Mouse (Mus musculus): ENCODE data around the gene Ccdc88b. TPM values are rescaled to one million over a fixed set of nuclear protein-coding genes. Genes with fewer than 3 reads are reported as not detected.

Gene Ccdc88b
- polyA plus RNA-seq, 1 experiment from 2014 or later = 0.47 TPM

GRCm38 (mm10) chr19:6876799-6877198 is 18.8 kb upstream of the Ccdc88b start:
- peaks cover 8% of the 10 kb centered on the region; the same call in 1 of the 2 replicates for H3K9me3 ChIP-seq (replicated peaks)
- H3K4me2 ChIP-seq = no peak overlapping the region
- no peaks in the 10 kb centered on the region for H3K4me1 ChIP-seq (replicated peaks)
- no peak overlapping the region for H3K9ac ChIP-seq
- H3K36me3 ChIP-seq = no peaks in the 10 kb centered on the region
- H3K27ac ChIP-seq (ENCODE audit: poor library complexity, severe bottlenecking) = no peak overlapping the region
- no peak for ATAC-seq (ENCODE audit: insufficient number of reproducible peaks, low FRiP score)
- H3K4me3 ChIP-seq = no peak overlapping the region
- H3K27me3 ChIP-seq (replicated peaks) = no peaks in the 10 kb centered on the region

GRCm38 (mm10) chr19:6875834-6876233 is 17.8 kb upstream of the Ccdc88b start:
- Histone ChIP-seq H3K9me3 (replicated peaks) (peaks cover 7% of the 10 kb centered on the region; the same call in 1 of the 2 replicates), H3K4me1 (replicated peaks) (no peaks in the 10 kb centered on the region), H3K27me3 (replicated peaks) (no peaks in the 10 kb centered on the region), H3K4me2 (no peak overlapping the region), H3K4me3 (no peak overlapping the region), H3K36me3 (no peaks in the 10 kb centered on the region), H3K9ac (no peak overlapping the region), H3K27ac (ENCODE audit: poor library complexity, severe bottlenecking) (no peak overlapping the region)
- no peak for ATAC-seq (ENCODE audit: insufficient number of reproducible peaks, low FRiP score)
- 80% methylated on average over 6 of the region's 6 CpGs for WGBS

- 62% methylated on average over 1 of the region's 1 CpGs for WGBS
- Histone ChIP-seq H3K36me3 (no peaks in the 10 kb centered on the region), H3K4me2 (no peak overlapping the region), H3K9me3 (replicated peaks) (no peaks in the 10 kb centered on the region), H3K4me1 (replicated peaks) (no peaks in the 10 kb centered on the region), H3K9ac (no peak overlapping the region), H3K27ac (ENCODE audit: poor library complexity, severe bottlenecking) (no peak overlapping the region), H3K4me3 (no peak overlapping the region), H3K27me3 (replicated peaks) (no peaks in the 10 kb centered on the region)
- no peak for ATAC-seq (ENCODE audit: insufficient number of reproducible peaks, low FRiP score)
Measured at GRCm38 (mm10) chr19:6874257-6874656, 16.2 kb upstream of the Ccdc88b start.

GRCm38 (mm10) chr19:6872701-6873100 is 14.7 kb upstream of the Ccdc88b start:
- H3K9ac ChIP-seq = no peak overlapping the region
- no peaks in the 10 kb centered on the region for H3K9me3 ChIP-seq (replicated peaks)
- H3K4me2 ChIP-seq = no peak overlapping the region
- H3K27ac ChIP-seq (ENCODE audit: poor library complexity, severe bottlenecking) = no peak overlapping the region
- H3K4me3 ChIP-seq = no peak overlapping the region
- 70% methylated on average over 3 of the region's 3 CpGs for WGBS
- no peaks in the 10 kb centered on the region for H3K36me3 ChIP-seq
- H3K27me3 ChIP-seq (replicated peaks) = no peaks in the 10 kb centered on the region
- no peaks in the 10 kb centered on the region for H3K4me1 ChIP-seq (replicated peaks)
- ATAC-seq (ENCODE audit: insufficient number of reproducible peaks, low FRiP score) = no peak

GRCm38 (mm10) chr19:6871574-6872271 is 13.7 kb upstream of the Ccdc88b start:
- Histone ChIP-seq H3K9ac (no peak overlapping the region), H3K4me3 (no peak overlapping the region), H3K4me2 (no peak overlapping the region), H3K27me3 (replicated peaks) (no peaks in the 10 kb centered on the region), H3K27ac (ENCODE audit: poor library complexity, severe bottlenecking) (no peak overlapping the region), H3K4me1 (replicated peaks) (no peaks in the 10 kb centered on the region), H3K36me3 (no peaks in the 10 kb centered on the region), H3K9me3 (replicated peaks) (no peaks in the 10 kb centered on the region)
- 66% methylated on average over 5 of the region's 5 CpGs for WGBS
- ATAC-seq (ENCODE audit: insufficient number of reproducible peaks, low FRiP score) = no peak

- Histone ChIP-seq H3K36me3 (no peaks in the 10 kb centered on the region), H3K4me3 (peak overlapping the region; percentile 26), H3K27me3 (replicated peaks) (no peaks in the 10 kb centered on the region), H3K9ac (no peak overlapping the region), H3K4me1 (replicated peaks) (no peaks in the 10 kb centered on the region), H3K27ac (ENCODE audit: poor library complexity, severe bottlenecking) (no peak overlapping the region), H3K9me3 (replicated peaks) (no peaks in the 10 kb centered on the region), H3K4me2 (peak overlapping the region; percentile 63)
- no peak for ATAC-seq (ENCODE audit: insufficient number of reproducible peaks, low FRiP score)
- 4% methylated on average over 5 of the region's 5 CpGs for WGBS
Measured at GRCm38 (mm10) chr19:6869355-6869754, 11.3 kb upstream of the Ccdc88b start.

GRCm38 (mm10) chr19:6861451-6861850 is 3.4 kb upstream of the Ccdc88b start:
- H3K4me2 ChIP-seq = no peak overlapping the region
- no peaks in the 10 kb centered on the region for H3K27me3 ChIP-seq (replicated peaks)
- no peak overlapping the region for H3K4me3 ChIP-seq
- no peak overlapping the region for H3K27ac ChIP-seq (ENCODE audit: poor library complexity, severe bottlenecking)
- no peak for ATAC-seq (ENCODE audit: insufficient number of reproducible peaks, low FRiP score)
- H3K9ac ChIP-seq = no peak overlapping the region
- WGBS = 84% methylated on average over 4 of the region's 4 CpGs
- no peaks in the 10 kb centered on the region for H3K9me3 ChIP-seq (replicated peaks)
- H3K4me1 ChIP-seq (replicated peaks) = no peaks in the 10 kb centered on the region
- no peaks in the 10 kb centered on the region for H3K36me3 ChIP-seq

- ATAC-seq (ENCODE audit: insufficient number of reproducible peaks, low FRiP score) = no peak
- 68% methylated on average over 6 of the region's 6 CpGs for WGBS
Measured at GRCm38 (mm10) chr19:6860706-6861105, 2.7 kb upstream of the Ccdc88b start.

GRCm38 (mm10) chr19:6859971-6860370 is 2.0 kb upstream of the Ccdc88b start:
- no peak overlapping the region for H3K4me2 ChIP-seq
- no peak overlapping the region for H3K4me3 ChIP-seq
- peaks cover 11% of the 10 kb centered on the region for H3K4me1 ChIP-seq (replicated peaks)
- no peak overlapping the region for H3K27ac ChIP-seq (ENCODE audit: poor library complexity, severe bottlenecking)
- ATAC-seq (ENCODE audit: insufficient number of reproducible peaks, low FRiP score) = no peak
- 0 out of 2 replicates have a peak, but pooled peaks cover 7% of the 10 kb centered on the region for H3K27me3 ChIP-seq (replicated peaks)
- no peaks in the 10 kb centered on the region for H3K36me3 ChIP-seq
- H3K9me3 ChIP-seq (replicated peaks) = no peaks in the 10 kb centered on the region
- WGBS = 83% methylated on average over 3 of the region's 3 CpGs
- no peak overlapping the region for H3K9ac ChIP-seq

More at GRCm38 (mm10) chr19:6860706-6861105, 2.7 kb upstream of the Ccdc88b start:
- Histone ChIP-seq H3K36me3 (no peaks in the 10 kb centered on the region), H3K4me1 (replicated peaks) (peaks cover 4% of the 10 kb centered on the region), H3K9ac (no peak overlapping the region), H3K27ac (ENCODE audit: poor library complexity, severe bottlenecking) (no peak overlapping the region), H3K4me2 (no peak overlapping the region), H3K9me3 (replicated peaks) (no peaks in the 10 kb centered on the region), H3K27me3 (replicated peaks) (0 out of 2 replicates have a peak, but pooled peaks cover 5% of the 10 kb centered on the region), H3K4me3 (no peak overlapping the region)

GRCm38 (mm10) chr19:6859032-6859651 is 1.1 kb upstream of the Ccdc88b start:
- no peak overlapping the region for H3K27ac ChIP-seq (ENCODE audit: poor library complexity, severe bottlenecking)
- H3K4me1 ChIP-seq (replicated peaks) = peaks cover 13% of the 10 kb centered on the region
- no peak overlapping the region for H3K4me3 ChIP-seq
- H3K27me3 ChIP-seq (replicated peaks) = peaks cover 15% of the 10 kb centered on the region
- H3K9me3 ChIP-seq (replicated peaks) = no peaks in the 10 kb centered on the region
- no peak for ATAC-seq (ENCODE audit: insufficient number of reproducible peaks, low FRiP score)
- no peak overlapping the region for H3K9ac ChIP-seq
- H3K4me2 ChIP-seq = no peak overlapping the region
- 59% methylated on average over 2 of the region's 2 CpGs for WGBS
- H3K36me3 ChIP-seq = no peaks in the 10 kb centered on the region

- WGBS = 63% methylated on average over 9 of the region's 9 CpGs
- H3K27me3 ChIP-seq (replicated peaks) = peaks cover 28% of the 10 kb centered on the region
- H3K36me3 ChIP-seq = no peaks in the 10 kb centered on the region
- H3K4me3 ChIP-seq = no peak overlapping the region
- no peak overlapping the region for H3K9ac ChIP-seq
- no peak overlapping the region for H3K27ac ChIP-seq (ENCODE audit: poor library complexity, severe bottlenecking)
- H3K4me1 ChIP-seq (replicated peaks) = peaks cover 13% of the 10 kb centered on the region
- no peaks in the 10 kb centered on the region for H3K9me3 ChIP-seq (replicated peaks)
- no peak for ATAC-seq (ENCODE audit: insufficient number of reproducible peaks, low FRiP score)
- no peak overlapping the region for H3K4me2 ChIP-seq
Measured at GRCm38 (mm10) chr19:6857391-6858005, 513 bp downstream of the Ccdc88b start.

Measured in heart, embryonic 12.5 days (tissue).